Mouse (Mus musculus): ENCODE measurements around the gene Ier2.

- TF ChIP-seq GATA1 (IDR thresholded peaks at IDR 0.05; ENCODE audit: borderline replicate concordance, low read length) (no peak), FLI1 (IDR thresholded peaks at IDR 0.05; ENCODE audit: low read length) (no peak)
Observed at GRCm38 (mm10) chr8:84621102-84621625, 41.5 kb downstream of the Ier2 start.
